Mouse (Mus musculus) inflammation-experienced regulatory T-cells, adult 6 months (primary cell): ENCODE measurements around the gene Zfp689. TPM values are rescaled to one million over a fixed set of nuclear protein-coding genes. Genes with fewer than 3 reads are reported as not detected.
"Not testable (repeated sequence)": the region's sequence is repeated elsewhere in the genome, so short reads cannot be mapped to it uniquely, and the experiment has no call there.

Source experiments
- ATAC-seq: one replicate; pipeline ENCODE4 v1.8.0; 2017
- polyA plus RNA-seq, 3 experiments: library from polyadenylated mRNA; unstranded; fragments of 100-300 nt; shearing (Covaris generic); gene quantifications; one replicate each; pipeline ENCODE4 v1.2.1; 2017

The Zfp689 gene
- polyA plus RNA-seq, 3 experiments from 2014 or later: 4.3 to 5.0 (median 4.7) TPM

DNA sequence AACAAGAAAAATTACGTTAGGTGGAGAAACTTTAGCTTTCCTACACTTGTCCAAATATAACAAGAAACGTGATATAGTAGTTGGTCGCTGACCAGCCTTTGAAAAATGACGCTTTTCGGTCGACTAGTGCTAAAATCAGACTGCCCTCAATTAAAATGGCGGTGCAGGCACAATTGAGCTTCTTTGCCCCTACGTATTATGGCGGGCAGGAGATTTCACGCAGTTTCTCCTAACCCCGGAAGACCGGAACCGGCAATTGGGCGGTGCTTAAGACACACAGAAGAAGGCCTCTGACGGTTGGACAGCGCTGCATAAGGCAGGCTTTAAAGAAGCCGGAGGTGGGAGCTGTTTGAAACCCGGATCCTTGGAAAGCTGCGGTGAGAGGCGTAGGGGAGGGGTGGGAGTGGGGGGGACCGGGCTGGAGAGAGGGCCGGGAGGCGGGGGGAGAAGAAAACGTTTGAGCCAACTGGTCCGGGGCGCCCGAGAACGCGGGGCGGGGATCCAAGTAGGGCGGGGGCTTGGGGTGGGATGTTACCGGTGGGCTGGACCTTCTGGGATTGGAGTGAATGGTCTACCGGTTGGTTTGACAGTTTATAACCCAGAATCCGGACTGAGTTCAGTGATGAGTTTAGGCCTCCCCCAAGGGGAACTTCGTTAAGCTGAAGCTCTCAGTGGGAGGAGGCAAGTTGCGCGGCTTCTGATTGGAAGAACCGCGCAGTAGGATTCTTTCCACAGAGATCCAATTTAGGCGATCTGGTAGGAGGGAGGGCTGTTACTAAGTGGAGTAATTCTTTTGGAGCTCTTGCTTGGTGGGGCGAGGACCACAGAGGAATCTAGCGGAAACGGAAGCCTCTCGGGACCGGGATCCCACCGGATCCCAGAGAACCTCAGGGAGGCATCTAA is 22.0 kb upstream of the Zfp689 start:
- ATAC-seq: peak; percentile 93

DNA sequence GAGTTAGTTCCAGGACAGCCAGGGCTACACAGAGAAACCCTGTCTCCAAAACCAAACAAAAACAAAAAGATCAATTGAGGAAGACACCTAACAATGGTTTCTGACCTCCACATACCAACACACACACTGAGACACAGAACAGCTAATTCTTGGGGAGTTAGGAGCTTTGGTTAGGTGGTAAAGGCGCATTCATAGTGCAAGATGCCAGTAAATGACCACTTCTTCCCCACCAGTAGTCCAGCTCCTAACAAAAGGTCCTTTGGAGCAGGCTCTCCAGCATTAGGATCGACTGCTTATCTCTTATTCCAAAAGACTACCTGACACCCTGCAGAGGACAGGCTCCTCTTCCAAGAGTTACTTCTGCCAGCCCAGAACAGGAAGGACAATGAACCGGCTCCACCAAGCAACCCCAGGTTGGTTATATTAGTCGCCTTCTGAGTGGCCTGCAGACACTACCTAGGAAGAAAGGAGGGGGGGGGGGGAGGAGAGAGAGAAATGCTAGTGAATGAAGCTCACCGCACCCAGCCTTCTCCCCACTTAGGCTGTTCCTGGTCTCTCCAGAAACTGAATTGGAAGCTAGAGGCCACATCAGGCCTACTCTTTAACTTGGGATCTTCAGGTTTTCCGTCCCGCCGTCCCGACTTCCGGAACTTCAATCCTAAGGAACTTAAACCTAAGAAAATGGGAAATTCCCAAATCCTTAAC is 21.2 kb upstream of the Zfp689 start:
- no peak for ATAC-seq

DNA sequence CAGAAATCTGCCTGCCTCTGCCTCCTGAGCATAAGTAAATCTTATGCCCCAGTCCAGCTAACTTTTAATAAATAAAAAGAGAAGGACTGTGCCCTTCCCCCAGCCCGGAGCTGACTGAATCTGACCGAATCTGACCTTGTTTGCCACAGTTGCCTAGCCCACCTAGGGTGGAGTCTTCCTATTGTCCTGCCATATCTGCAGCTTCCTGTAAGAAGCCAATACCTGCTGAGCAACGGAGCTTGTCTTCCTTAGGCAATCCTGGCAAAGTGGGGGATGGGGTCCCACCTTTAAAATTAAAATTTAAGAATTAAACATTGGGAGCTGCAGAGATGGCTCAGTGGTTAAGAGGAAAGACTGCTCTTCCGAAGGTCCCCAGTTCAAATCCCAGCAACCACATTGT is 17.6 kb upstream of the Zfp689 start:
- no peak for ATAC-seq

DNA sequence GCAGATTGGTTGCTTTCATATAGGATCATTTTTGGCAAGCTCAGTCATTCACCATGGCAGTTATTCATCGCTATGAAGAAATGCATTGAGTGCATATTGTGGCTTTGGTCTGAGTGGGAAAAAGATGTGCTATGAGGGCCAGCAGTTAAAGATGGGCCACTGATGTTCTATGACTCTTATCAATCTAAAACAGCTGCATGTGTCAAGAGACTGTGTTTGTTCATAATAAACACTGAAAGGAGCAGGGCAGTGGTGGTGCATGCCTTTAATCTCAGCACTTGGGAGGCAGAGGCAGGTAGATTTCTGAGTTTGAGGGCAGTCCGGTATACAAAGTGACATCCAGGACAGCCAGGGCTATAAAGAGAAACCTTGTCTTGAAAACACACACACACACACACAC is 16.7 kb upstream of the Zfp689 start:
- ATAC-seq: not testable (repeated sequence)

DNA sequence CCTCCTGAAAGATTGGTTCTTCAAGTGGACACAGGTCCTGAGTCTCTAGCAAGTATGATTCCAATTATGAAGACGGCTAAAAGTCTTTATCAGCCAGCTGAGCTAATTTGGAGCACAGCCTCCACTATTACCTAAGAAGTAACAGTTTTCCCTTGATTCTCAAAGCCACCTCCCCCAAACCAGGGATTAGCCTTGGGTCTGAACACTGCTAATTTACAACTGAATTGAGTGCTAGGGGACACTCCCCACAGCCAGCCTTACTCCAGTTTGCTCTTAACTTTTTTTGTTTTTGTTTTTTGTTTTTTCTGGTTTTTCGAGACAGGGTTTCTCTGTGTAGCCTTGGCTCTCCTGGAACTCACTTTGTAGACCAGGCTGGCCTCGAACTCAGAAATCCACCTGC is 16.2 kb upstream of the Zfp689 start:
- ATAC-seq: no peak

DNA sequence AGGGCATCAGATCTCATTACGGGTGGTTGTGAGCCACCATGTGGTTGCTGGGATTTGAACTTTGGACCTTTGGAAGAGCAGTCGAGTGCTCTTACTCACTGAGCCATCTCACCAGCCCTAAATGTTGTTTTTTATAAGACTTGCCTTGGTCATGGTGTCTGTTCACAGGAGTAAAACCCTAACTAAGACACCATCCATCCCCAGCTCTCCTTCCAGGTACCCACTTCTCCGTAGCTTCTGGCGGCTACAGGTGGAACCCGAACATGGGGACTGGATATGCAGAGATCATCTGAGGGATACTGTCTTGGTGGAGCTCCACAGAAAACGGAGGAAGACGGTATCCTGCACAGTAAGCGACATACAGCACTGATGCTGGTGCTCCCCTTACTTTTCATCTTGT is 10.4 kb upstream of the Zfp689 start, which contains the start of gene Prr14:
Gene Prr14 (plus strand): TSS at position 301 of the 400 bp plus-strand sequence.
- not testable (repeated sequence) for ATAC-seq

DNA sequence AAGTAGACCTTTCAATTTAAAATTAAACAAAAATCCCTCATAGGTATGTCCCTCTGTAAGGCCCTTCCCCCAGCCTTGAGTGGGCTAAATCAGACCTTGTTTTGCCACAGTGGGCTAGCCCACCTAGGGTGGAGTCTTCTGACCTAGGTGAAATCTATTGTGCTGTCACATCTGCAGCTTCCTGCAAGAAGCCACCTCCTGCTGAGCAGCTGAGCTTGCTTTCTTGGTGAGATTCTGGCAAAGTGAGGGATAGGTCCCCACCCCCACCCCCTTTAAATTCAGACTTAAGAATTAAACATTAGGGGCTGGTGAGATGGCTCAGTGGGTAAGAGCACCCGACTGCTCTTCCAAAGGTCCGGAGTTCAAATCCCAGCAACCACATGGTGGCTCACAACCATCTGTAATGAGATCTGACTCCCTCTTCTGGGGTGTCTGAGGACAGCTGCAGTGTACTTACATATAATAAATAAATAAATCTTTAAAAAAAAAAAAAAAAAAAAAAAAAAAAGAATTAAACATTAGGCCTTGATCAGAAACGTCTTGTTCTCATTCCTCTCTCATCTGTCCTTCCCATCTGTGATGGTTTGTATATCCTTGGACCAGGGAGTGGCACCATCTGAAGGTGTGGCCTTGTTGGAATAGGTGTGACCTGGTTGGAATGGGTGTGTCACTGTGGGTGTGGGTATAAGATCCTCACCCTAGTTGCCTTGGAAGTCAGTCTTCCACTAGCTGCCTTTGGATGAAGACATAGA is 9.6 kb upstream of the Zfp689 start:
- ATAC-seq: not testable (repeated sequence)

DNA sequence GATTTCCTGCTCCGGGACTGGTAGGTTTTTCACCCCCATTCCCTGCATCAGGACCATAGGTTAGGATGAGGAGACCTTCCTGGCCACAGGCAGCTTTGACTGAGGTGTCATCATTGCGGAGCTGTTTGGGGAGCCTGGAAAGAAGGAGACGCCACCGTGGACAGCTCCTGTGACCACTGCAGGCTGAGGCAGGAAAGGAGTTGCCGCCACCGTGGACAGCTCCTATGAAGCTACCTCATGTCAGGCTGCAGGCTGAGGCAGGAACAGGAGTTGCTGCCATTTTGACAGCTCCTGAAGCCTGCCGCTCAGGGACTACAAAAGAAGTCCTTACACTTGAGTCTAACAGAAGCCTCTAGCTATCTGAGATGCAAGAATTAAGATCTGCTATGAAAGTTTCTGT is 5.9 kb upstream of the Zfp689 start:
- ATAC-seq: no peak

DNA sequence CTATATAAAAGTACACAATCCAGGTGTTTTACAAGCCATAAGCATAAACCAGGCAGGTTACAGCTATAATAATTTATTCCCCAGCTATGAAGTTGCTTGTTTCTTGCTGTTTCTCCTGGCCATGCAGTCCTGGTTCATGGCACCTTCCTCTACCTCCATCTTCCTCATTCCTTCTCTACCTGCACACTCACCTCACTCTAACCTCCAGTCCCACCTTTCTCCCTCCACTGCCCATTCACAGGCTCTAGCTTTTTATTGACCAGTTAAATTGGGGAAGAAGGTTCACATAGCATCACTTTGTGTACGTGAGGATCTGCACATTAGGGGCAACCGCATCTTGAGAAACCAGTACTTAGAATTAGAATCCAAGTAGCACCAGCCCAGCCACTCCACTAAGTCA is 4.1 kb upstream of the Zfp689 start:
- ATAC-seq: no peak

DNA sequence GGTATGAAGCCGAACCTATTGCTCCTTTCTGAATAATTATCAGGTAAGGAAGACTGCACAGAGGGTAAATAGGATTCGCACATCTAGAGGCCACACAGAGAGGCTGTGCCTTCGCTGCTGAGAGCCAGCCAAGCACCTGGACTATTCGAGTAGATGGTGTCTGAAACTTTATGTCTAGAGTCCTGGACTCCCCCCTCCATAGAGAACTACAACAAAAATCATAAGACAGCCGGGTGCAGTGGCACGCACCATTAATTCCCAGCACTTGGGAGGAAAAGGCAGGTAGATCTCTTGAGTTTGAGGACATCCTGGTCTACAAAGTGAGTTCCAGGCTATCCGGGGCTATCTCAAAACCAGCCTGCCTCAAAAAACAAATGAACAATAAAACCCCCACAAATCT is 1.0 kb upstream of the Zfp689 start:
- ATAC-seq: no peak

DNA sequence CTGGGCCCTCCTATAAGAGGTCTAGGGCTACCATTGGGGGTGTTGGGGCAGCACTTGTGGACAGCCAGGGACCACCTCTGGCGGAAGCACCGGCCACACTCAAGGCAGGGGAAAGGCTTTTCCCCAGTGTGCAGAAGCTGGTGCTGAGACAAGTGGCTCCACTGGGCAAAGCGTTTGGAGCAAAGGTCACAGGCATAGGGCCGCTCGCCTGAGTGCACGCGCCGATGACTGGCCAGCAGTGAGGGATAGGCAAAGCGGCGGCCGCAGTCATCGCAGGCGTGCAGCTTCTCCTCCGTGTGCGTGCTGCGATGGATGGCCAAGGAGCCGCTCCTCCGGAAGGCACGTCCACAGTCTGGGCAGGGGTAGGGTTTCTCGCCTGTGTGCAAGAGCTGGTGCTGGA is 5.0 kb downstream of the Zfp689 start:
- no peak for ATAC-seq

DNA sequence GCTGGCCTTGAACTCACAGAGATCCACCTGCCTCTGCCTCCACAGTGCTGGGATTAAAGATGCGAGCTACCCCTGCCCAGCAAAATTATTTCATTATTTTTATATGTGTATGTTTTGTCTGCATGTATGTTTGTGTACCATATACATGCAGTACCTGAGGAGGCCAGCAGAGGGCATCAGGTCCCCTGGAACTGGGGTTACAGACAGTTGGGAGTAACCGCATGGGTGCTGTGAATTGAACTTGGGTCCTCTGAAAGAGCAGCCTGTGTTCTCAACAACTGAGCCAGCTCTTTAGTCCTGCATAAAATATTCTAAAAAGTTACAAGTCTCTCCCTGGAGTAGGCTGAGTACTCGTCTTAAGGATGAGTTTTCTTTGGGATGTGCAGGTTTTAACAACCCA is 11.2 kb downstream of the Zfp689 start:
- ATAC-seq: no peak

DNA sequence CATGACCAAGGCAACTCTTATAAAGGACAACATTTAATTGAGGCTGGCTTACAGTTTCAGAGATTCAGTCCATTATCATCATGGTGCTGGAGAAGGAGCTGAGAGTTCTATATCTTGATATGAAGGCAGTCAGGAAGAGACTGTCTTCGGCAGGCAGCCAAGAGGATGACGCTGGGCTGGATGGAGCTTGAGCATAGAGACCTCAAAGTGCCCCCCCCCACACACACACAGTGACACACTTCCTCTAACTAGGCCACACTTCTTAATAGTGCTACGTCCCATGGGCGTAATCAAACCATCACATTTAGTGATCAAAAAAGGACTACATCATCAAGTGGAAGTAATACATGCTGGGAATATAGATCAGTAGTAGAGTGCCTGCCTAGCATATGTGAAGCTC is 13.8 kb downstream of the Zfp689 start:
- no peak for ATAC-seq

DNA sequence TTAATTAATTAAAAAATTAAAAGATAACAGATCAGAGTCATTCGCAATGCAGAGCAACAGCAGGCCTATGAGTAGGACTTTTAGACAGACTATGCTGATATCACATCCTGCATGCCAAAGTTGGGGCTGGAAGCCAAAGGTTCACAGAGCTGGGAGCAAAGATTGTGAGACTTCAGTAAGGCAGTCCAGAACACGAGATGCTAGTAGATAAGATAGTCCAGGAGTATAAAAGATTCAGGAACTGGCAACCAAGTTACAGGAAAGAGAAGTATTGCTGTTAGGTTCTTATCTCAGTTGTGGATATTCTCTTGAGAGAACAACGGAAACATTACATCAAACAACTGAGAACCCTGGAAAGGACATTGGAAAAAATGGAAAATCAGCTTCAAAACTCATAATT is 22.6 kb downstream of the Zfp689 start:
- no peak for ATAC-seq

DNA sequence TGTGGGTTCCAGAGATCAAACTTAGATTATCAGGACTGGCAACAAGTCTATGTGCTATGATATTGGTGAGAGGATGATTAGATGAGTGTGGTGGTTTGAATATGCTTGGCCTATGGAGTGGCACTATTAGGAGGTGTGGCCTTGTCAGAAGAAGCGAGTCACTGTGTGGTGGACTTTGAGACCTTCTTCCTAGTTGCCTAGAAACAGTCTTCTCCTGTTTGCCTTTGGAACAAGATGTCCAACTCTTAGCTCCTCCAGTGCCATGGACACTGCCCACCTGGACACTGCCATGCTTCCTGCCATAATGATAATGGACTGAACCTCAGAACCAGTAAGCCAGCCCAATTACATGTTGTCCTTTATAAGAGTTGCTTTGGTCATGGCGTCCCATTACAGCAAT is 23.0 kb downstream of the Zfp689 start:
- no peak for ATAC-seq

DNA sequence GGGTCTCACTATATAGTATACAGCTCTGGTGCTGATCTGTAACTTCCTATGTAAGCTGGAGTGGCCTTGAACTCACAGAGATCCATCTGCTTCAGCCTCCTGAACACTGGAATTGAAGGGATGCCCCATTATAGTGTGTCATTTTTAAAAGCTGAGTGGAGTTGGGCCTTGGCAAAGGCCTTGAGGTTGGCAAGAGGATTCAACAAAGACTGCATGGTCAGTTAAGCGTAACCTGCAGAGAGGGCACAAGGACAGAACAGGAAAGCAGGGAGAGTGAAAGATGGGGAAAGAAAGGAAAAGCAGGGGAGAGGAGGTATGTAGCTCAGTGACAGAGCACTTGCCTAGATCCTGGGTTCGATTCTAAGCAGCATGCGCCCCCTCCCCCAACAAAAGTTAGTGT is 23.7 kb downstream of the Zfp689 start:
- no peak for ATAC-seq

DNA sequence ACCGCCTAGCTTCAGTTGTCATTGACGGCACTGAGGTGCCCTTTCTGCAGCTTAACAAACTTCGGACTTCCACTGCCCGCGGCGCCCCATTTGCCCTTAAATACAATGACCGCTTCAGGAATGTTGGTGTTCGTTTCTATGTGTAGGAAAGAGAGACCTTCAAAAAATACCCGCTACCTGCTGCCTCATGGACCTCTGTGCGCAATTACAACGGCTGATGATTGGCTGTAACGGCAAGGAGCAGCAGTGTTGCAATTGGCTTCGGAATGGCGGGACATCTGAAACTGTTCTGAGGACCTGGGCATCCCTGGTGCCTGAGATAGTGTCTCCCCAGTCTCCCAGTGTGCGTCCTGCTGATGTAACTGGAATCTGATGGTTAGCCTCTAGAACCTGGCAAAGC is 26.7 kb downstream of the Zfp689 start:
- no peak for ATAC-seq

DNA sequence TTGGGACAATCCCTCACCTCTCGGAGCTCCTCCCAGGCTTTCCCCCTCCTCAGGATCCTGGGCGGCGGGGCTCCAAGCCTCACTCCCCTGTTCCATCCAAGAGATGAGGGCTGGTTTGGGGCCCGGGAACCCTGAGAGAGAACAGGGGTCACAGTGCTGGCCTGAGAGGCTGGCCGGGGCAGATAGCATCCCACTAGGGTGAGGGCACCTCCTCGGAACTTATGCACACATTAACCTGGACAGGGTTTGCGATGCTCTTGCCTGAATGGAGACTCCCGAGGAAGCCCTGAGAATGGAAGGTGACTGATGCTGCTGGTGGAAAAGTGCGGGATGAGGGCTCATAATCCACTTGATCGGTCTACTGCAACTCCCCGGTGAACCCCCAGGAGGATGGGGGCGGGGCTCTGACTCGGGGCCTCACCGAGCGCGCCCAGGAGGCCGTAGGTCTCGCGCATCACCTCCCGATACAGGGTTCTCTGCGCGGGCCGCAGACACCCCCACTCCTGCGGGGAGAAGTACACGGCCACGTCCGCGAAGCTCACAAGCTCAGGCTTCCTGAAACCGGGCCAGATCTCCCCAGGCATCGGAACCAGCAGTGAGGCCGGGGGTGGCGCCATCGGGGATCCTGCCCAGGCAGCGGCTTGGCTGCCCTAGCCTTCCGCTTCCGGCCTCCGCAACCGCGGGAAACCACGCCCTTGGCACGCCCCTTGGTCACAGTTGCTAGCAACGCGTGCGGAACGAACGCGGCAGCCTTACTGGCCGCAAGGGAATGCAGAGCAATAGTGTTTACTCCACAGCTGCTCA is 27.4 kb downstream of the Zfp689 start, which contains the start of gene Zfp688:
Gene Zfp688 (minus strand): TSS at position 681 of the 804 bp plus-strand sequence.
- ATAC-seq: peak; percentile 99

DNA sequence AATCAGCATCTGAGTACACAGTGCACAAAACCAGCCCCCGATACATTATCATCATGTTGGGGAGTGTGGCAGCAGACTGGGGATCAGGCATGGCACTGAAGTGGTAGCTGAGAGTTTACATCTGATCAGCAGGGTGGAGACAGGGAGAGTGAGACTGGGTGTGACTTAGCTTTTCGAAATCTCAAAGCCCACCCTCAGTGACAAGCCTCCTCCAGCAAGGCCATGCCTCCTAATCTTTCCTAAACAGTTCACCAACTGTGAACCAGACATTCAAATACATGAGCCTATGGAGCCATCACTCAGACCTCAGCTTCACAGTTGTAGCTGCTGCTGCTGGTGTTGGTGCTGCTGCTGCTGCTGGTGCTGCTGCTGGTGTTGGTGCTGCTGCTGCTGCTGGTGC is 37.5 kb downstream of the Zfp689 start:
- ATAC-seq: no peak

DNA sequence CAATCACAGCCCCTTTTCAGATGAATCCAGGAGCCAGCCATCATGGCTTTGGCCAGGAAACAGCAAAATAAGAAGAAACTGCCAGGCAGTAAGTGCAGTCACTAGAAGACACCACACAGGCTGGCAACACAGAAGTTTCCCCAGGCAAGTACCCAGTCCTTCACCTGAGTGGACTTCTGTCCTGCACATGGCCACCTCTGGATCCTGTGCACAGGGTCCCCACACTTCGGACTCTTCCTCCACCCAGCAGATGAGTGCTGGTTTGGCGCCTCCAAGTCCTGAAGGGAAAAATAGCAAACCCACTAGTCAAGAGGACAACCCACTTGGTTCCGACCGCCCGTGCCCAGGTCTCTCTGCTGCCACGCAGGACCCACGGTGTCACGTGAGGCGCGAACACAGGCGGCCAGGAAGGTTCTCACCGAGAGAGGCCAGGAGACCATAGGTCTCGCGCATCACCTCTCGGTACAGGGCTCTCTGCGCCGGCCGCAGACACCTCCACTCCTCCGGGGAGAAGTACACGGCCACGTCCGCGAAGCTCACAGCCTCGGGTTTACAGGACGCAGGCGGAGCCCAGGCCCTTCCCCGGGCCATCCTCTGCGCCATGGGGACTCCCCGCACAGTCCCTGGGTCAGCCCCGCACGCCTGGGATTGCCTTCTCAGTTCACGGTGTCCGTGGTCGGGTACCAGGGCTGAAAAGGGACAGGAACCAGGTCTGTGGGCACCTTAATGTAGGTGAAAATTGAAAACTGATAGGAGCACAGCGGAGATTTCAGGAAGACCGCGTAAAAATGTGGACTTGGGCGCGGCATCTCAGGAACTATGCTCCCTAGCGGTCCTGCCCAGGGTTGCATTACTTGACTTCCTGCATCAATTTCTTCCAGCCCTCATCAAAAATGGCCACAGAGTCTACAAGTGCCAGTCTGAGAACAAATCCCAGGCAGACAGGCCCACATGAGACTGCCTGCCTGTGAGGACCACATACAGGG is 42.7 kb downstream of the Zfp689 start, which contains the start of gene Zfp764:
Gene Zfp764 (minus strand): TSS at position 821 of the 986 bp plus-strand sequence.
- peak; percentile 97 for ATAC-seq

DNA sequence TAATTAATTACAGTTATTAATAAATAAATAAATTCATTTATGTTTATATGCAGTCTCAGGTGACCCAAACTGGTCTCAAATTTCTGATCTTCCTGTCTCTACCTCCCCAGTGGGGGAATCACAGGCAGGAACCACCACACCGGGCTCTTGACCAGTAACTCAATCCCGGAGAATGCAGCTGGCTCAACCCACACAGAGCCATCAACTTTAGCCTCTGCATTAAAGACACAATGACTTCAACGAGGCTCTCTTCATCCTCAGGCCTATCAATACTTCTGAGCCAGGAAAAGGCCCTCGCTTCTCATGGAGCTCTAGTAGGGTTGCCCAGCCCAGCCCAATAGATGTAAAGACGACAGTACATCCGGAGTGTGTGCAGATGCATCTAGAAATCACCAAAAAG is 44.9 kb downstream of the Zfp689 start:
- ATAC-seq: not testable (repeated sequence)
